Mouse (Mus musculus) natural killer cell, adult 2 months (primary cell): ENCODE measurements around the gene Efcab11.
"Not testable (repeated sequence)": the region's sequence is repeated elsewhere in the genome, so short reads cannot be mapped to it uniquely, and the experiment has no call there.

Source experiments
- DNase-seq, 2 experiments: peaks; one replicate each; pipeline ENCODE4 v3.0.0; 2022; ENCODE audit warnings: low spot score in 2 of 2

Efcab11 gene

GRCm38 (mm10) chr12:99874609-99875008 is 9.6 kb downstream of the Efcab11 start:
- DNase-seq: no peak

GRCm38 (mm10) chr12:99873443-99873842 is 10.8 kb downstream of the Efcab11 start:
- no peak for DNase-seq

- no peak for DNase-seq
Measured at GRCm38 (mm10) chr12:99868821-99869220, 15.4 kb downstream of the Efcab11 start.

GRCm38 (mm10) chr12:99864613-99865012 is 19.6 kb downstream of the Efcab11 start:
- DNase-seq: no peak

GRCm38 (mm10) chr12:99860981-99861380 is 23.3 kb downstream of the Efcab11 start:
- DNase-seq: no peak

GRCm38 (mm10) chr12:99859391-99860100 is 24.7 kb downstream of the Efcab11 start:
- no peak for DNase-seq

GRCm38 (mm10) chr12:99858664-99859063 is 25.6 kb downstream of the Efcab11 start:
- DNase-seq: no peak

- DNase-seq: no peak
Measured at GRCm38 (mm10) chr12:99856011-99856410, 28.2 kb downstream of the Efcab11 start.

- DNase-seq: no peak
Measured at GRCm38 (mm10) chr12:99853323-99854258, 30.6 kb downstream of the Efcab11 start.

- no peak for DNase-seq
Measured at GRCm38 (mm10) chr12:99849996-99850395, 34.2 kb downstream of the Efcab11 start.

- DNase-seq: no peak
Measured at GRCm38 (mm10) chr12:99844951-99845350, 39.3 kb downstream of the Efcab11 start.

- peak in 1 of 2 experiments; percentile 19 for DNase-seq
Measured at GRCm38 (mm10) chr12:99838703-99839102, 45.5 kb downstream of the Efcab11 start.

- DNase-seq: no peak
Measured at GRCm38 (mm10) chr12:99838109-99838508, 46.1 kb downstream of the Efcab11 start.

- peak in 1 of 2 experiments; percentile 35 for DNase-seq
Measured at GRCm38 (mm10) chr12:99837528-99837927, 46.7 kb downstream of the Efcab11 start.

GRCm38 (mm10) chr12:99836404-99837131 is 47.7 kb downstream of the Efcab11 start:
- peak in 1 of 2 experiments; percentile 22 for DNase-seq

- DNase-seq: no peak
Measured at GRCm38 (mm10) chr12:99833476-99833875, 50.8 kb downstream of the Efcab11 start.

GRCm38 (mm10) chr12:99822591-99822990 is 61.6 kb downstream of the Efcab11 start:
- no peak for DNase-seq

GRCm38 (mm10) chr12:99821309-99821934 is 62.8 kb downstream of the Efcab11 start:
- DNase-seq: no peak

GRCm38 (mm10) chr12:99819186-99819974 is 64.9 kb downstream of the Efcab11 start:
- no peak for DNase-seq

GRCm38 (mm10) chr12:99818006-99818405 is 66.2 kb downstream of the Efcab11 start:
- DNase-seq: not testable (repeated sequence)

- DNase-seq: no peak
Measured at GRCm38 (mm10) chr12:99815244-99815643, 69.0 kb downstream of the Efcab11 start.
